Comparison of ENCODE assay signal across 8 mouse cellular contexts in genomic region chr19:45221458-45221783, GRCm38 (mm10). TPM values are rescaled to one million over a fixed set of nuclear protein-coding genes. Genes with fewer than 3 reads are reported as not detected.
DNase-seq lines count a peak whose midpoint lies in the region; ATAC-seq and TF ChIP-seq lines count a peak whose summit lies in the region.

No protein-coding gene starts in this region.

- no peak for TF ChIP-seq POLR2A in myocyte (IDR thresholded peaks at IDR 0.05; ENCODE audit: insufficient read length, low read depth)

- 3% methylated on average over 9 of the region's 9 CpGs for WGBS in kidney, embryonic 14.5 days
- WGBS in embryonic facial prominence, embryonic 12.5 days = 1% methylated on average over 9 of the region's 9 CpGs
- WGBS in intestine, embryonic 15.5 days = under 1% methylated on average over 9 of the region's 9 CpGs

- H3K9me3 ChIP-seq in kidney, embryonic 14.5 days (ENCODE audit: control insufficient read depth, low read length) = no peaks in the 10 kb centered on the region
- no peaks in the 10 kb centered on the region for H3K9me3 ChIP-seq in embryonic facial prominence, embryonic 12.5 days
- no peaks in the 10 kb centered on the region for H3K9me3 ChIP-seq in intestine, embryonic 15.5 days

- peak overlapping the region; percentile 54 for H3K4me2 ChIP-seq in kidney, embryonic 14.5 days (replicated peaks; ENCODE audit: low read depth, low read length)
- H3K4me2 ChIP-seq in embryonic facial prominence, embryonic 12.5 days (replicated peaks) = peak overlapping the region; percentile 54
- peak overlapping the region; percentile 78 for H3K4me2 ChIP-seq in intestine, embryonic 15.5 days (replicated peaks)
- peak overlapping the region; percentile 98 for H3K4me2 ChIP-seq in myocyte (ENCODE audit: low read depth)

- no peak overlapping the region for H3K9ac ChIP-seq in kidney, embryonic 14.5 days (ENCODE audit: low read depth, low read length)
- H3K9ac ChIP-seq in embryonic facial prominence, embryonic 12.5 days = no peak overlapping the region
- no peak overlapping the region for H3K9ac ChIP-seq in intestine, embryonic 15.5 days

- H3K27me3 ChIP-seq in kidney, embryonic 14.5 days (ENCODE audit: control insufficient read depth, insufficient read depth, low read length) = peaks cover 58% of the 10 kb centered on the region
- peaks cover 70% of the 10 kb centered on the region for H3K27me3 ChIP-seq in embryonic facial prominence, embryonic 12.5 days
- H3K27me3 ChIP-seq in intestine, embryonic 15.5 days (replicated peaks) = peaks cover 59% of the 10 kb centered on the region
- H3K27me3 ChIP-seq in myocyte (ENCODE audit: control insufficient read depth, insufficient read depth, insufficient read length) = peaks cover 20% of the 10 kb centered on the region

- peak overlapping the region; percentile 30 for H3K4me3 ChIP-seq in kidney, embryonic 14.5 days (ENCODE audit: low read length)
- H3K4me3 ChIP-seq in embryonic facial prominence, embryonic 12.5 days = peak overlapping the region; percentile 12; the same call in 1 of the 2 replicates
- peak overlapping the region; percentile 27 for H3K4me3 ChIP-seq in intestine, embryonic 15.5 days (replicated peaks)
- no peak overlapping the region for H3K4me3 ChIP-seq in myocyte

- H3ac ChIP-seq in myocyte (ENCODE audit: control insufficient read depth, insufficient read length) = no peak overlapping the region

- H3K27ac ChIP-seq in kidney, embryonic 14.5 days (ENCODE audit: low read depth, low read length) = no peak overlapping the region
- H3K27ac ChIP-seq in embryonic facial prominence, embryonic 12.5 days = no peak overlapping the region
- H3K27ac ChIP-seq in intestine, embryonic 15.5 days = no peak overlapping the region

- H3K79me2 ChIP-seq in myocyte (ENCODE audit: control insufficient read depth, insufficient read depth) = no peaks in the 10 kb centered on the region

- DNase-seq in kidney, postnatal 36 days = no peak
- DNase-seq in thymus, postnatal 36 days = no peak
- no peak for DNase-seq in thymus, postnatal 25 days
- no peak for DNase-seq in embryo, embryonic 10 days (ENCODE audit: low spot score)

- 0 out of 2 replicates have a peak, but pooled peaks cover 18% of the 10 kb centered on the region for H3K4me1 ChIP-seq in kidney, embryonic 14.5 days (ENCODE audit: control insufficient read depth, insufficient read depth, low read length)
- H3K4me1 ChIP-seq in embryonic facial prominence, embryonic 12.5 days = no peaks in the 10 kb centered on the region
- peaks cover 10% of the 10 kb centered on the region for H3K4me1 ChIP-seq in intestine, embryonic 15.5 days (replicated peaks)

- ATAC-seq in kidney, embryonic 14.5 days (ENCODE audit: low FRiP score, low TSS enrichment) = no peak; the same call in 1 of the 2 replicates
- ATAC-seq in embryonic facial prominence, embryonic 12.5 days (ENCODE audit: insufficient number of reproducible peaks, insufficient read depth, low FRiP score, low TSS enrichment) = no peak
- peak; percentile 46 for ATAC-seq in intestine, embryonic 15.5 days

- no peaks in the 10 kb centered on the region for H3K36me3 ChIP-seq in kidney, embryonic 14.5 days (ENCODE audit: control insufficient read depth, insufficient read depth, low read length)
- no peaks in the 10 kb centered on the region for H3K36me3 ChIP-seq in embryonic facial prominence, embryonic 12.5 days
- no peaks in the 10 kb centered on the region for H3K36me3 ChIP-seq in intestine, embryonic 15.5 days
- no peaks in the 10 kb centered on the region for H3K36me3 ChIP-seq in myocyte (ENCODE audit: control insufficient read depth, insufficient read depth)

TF ChIP-seq in myocyte, 11 proteins besides CTCF, POLR2A, EP300 and RAD21:
- no peak for TF ChIP-seq TCF12 (IDR thresholded peaks at IDR 0.05; ENCODE audit: insufficient read depth, poor library complexity, severe bottlenecking)
- no peak for TF ChIP-seq MYOD1 (IDR thresholded peaks at IDR 0.05; ENCODE audit: control insufficient read depth in 1 of 3, insufficient read length in 2 of 3, low read depth in 2 of 3)

RNA-seq across cellular contexts. Expression of gene Lbx1, which starts 14.2 kb away (rescaled TPM):
- polyA plus RNA-seq in kidney, embryonic 14.5 days (2014; fragmentation: Nextera tagmentation; extraction: Ambion mirVana) = 0.11 TPM in 1 of 2 replicates, not detected in the other
- 0.64 and 1.2 TPM in 2 replicates for polyA plus RNA-seq in embryonic facial prominence, embryonic 12.5 days (2016; fragmentation: Nextera tagmentation; extraction: Ambion mirVana)
- polyA plus RNA-seq in intestine, embryonic 15.5 days (2015; fragmentation: Nextera tagmentation; extraction: Ambion mirVana) = 0.08 TPM in 1 of 2 replicates, not detected in the other
- polyA plus RNA-seq in myocyte (2012; fragmentation: generic; extraction: Trizol) = 0.22 TPM
